Mouse (Mus musculus) lung, postnatal 0 days (tissue): ENCODE measurements around the gene Ndufb11.

ENCODE experiments used
- CTCF ChIP-seq: IDR thresholded peaks from 2 replicates; pipeline ENCODE4 v1.5.1; 2016; ENCODE audit warnings: antibody characterized with exemption, mild to moderate bottlenecking
- EP300 ChIP-seq: IDR thresholded peaks from 2 replicates; pipeline ENCODE4 v1.6.1; 2016; ENCODE audit warnings: antibody characterized with exemption, mild to moderate bottlenecking, control low read depth

- TF ChIP-seq EP300 (no peak), CTCF (no peak)
Observed at GRCm38 (mm10) chrX:20657593-20657992, 40.2 kb upstream of the Ndufb11 start.
